Mouse (Mus musculus): Measurements from ENCODE around the gene Prpf38b. TPM values are rescaled to one million over a fixed set of nuclear protein-coding genes. Genes with fewer than 3 reads are reported as not detected.

Gene Prpf38b
- polyA plus RNA-seq, 1 experiment from 2014 or later = 47.6 TPM

DNA sequence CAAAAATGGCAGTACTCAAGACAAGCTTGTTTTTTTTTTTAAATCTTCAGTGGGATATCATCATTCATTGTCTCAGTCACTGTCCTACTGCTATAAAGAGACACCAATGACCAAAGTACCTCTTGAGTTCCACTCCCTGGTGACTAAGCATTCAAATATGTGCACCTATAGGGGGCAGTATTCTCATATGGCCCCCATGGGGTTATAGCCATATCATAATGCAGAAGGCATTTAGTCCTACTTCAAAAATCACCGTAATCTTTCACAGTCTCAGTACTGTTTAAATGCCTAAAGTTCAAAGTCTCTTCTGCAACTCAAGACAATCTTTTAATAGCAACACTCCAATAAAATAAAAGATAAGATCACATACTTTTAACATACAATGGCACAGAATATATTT lies 7.3 kb upstream of the Prpf38b start:
- Histone ChIP-seq H3K9me3 (replicated peaks; ENCODE audit: low read length) (no peaks in the 10 kb centered on the region), H3K27ac (no peak overlapping the region), H3K9ac (ENCODE audit: low read depth, low read length) (no peak overlapping the region), H3K36me3 (ENCODE audit: insufficient read depth, low read length) (no peaks in the 10 kb centered on the region), H3K27me3 (ENCODE audit: insufficient read depth, low read length) (no peaks in the 10 kb centered on the region), H3K4me2 (ENCODE audit: low read length) (no peak overlapping the region), H3K4me3 (replicated peaks; ENCODE audit: low read depth, low read length) (no peak overlapping the region), H3K4me1 (replicated peaks; ENCODE audit: insufficient read depth, low read length) (no peaks in the 10 kb centered on the region)
- ATAC-seq (replicated peaks; ENCODE audit: low FRiP score, low read depth) (no peak), DNase-seq (ENCODE audit: low spot score) (no peak)
- TF ChIP-seq CTCF (IDR thresholded peaks at IDR 0.05; ENCODE audit: low read depth) = no peak
- WGBS = 92% methylated on average over 1 of the region's 1 CpGs

- H3K27ac ChIP-seq = no peak overlapping the region
- DNase-seq (ENCODE audit: low spot score) (no peak), ATAC-seq (replicated peaks; ENCODE audit: low FRiP score, low read depth) (no peak)
- TF ChIP-seq CTCF (IDR thresholded peaks at IDR 0.05; ENCODE audit: low read depth) = no peak
- H3K9me3 ChIP-seq (replicated peaks; ENCODE audit: low read length) = no peaks in the 10 kb centered on the region
- H3K9ac ChIP-seq (ENCODE audit: low read depth, low read length) = no peak overlapping the region
- H3K27me3 ChIP-seq (ENCODE audit: insufficient read depth, low read length) = no peaks in the 10 kb centered on the region
- no peak overlapping the region for H3K4me2 ChIP-seq (ENCODE audit: low read length)
- no peak overlapping the region for H3K4me3 ChIP-seq (replicated peaks; ENCODE audit: low read depth, low read length)
- WGBS = 63% methylated on average over 3 of the region's 3 CpGs
- H3K4me1 ChIP-seq (replicated peaks; ENCODE audit: insufficient read depth, low read length) = no peaks in the 10 kb centered on the region
- no peaks in the 10 kb centered on the region for H3K36me3 ChIP-seq (ENCODE audit: insufficient read depth, low read length)
Measured at GRCm38 (mm10) chr3:108917986-108918385, 6.5 kb upstream of the Prpf38b start.

DNA sequence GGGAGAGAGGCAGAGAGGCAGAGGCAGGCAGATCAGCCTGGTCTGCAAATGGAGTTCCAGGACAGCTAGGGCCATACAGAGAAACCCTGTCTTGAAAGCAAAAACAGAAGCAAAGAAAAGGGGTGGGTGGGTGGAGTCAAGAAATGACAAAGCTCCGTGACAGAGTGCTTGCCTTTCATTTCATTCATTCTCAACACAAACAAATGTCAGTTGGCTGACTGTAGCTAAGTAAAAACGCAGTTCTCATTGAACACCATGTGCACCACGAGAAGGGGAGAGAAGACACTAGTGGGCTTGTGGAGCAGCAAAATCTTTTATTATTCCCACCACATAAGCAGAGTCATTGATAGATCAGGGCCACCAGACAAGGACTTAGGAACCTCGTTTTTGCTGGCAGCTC lies 5.3 kb upstream of the Prpf38b start:
- no peaks in the 10 kb centered on the region for H3K27me3 ChIP-seq (ENCODE audit: insufficient read depth, low read length)
- ATAC-seq (replicated peaks; ENCODE audit: low FRiP score, low read depth) = no peak

GRCm38 (mm10) chr3:108915999-108916398 lies 4.5 kb upstream of the Prpf38b start:
- Histone ChIP-seq H3K9ac (ENCODE audit: low read depth, low read length) (no peak overlapping the region), H3K36me3 (ENCODE audit: insufficient read depth, low read length) (no peaks in the 10 kb centered on the region), H3K4me3 (replicated peaks; ENCODE audit: low read depth, low read length) (no peak overlapping the region), H3K27me3 (ENCODE audit: insufficient read depth, low read length) (no peaks in the 10 kb centered on the region), H3K27ac (no peak overlapping the region), H3K4me1 (replicated peaks; ENCODE audit: insufficient read depth, low read length) (no peaks in the 10 kb centered on the region), H3K9me3 (replicated peaks; ENCODE audit: low read length) (no peaks in the 10 kb centered on the region), H3K4me2 (ENCODE audit: low read length) (no peak overlapping the region)
- no peak for TF ChIP-seq CTCF (IDR thresholded peaks at IDR 0.05; ENCODE audit: low read depth)
- ATAC-seq (replicated peaks; ENCODE audit: low FRiP score, low read depth) = no peak
- whole genome bisulfite sequencing = 88% methylated on average over 1 of the region's 1 CpGs
- no peak for DNase-seq (ENCODE audit: low spot score)

More for the DNA sequence above, 5.3 kb upstream of the Prpf38b start:
- H3K9me3 ChIP-seq (replicated peaks; ENCODE audit: low read length) = no peaks in the 10 kb centered on the region
- WGBS = 54% methylated on average over 4 of the region's 4 CpGs
- no peaks in the 10 kb centered on the region for H3K36me3 ChIP-seq (ENCODE audit: insufficient read depth, low read length)
- H3K27ac ChIP-seq = no peak overlapping the region
- H3K4me2 ChIP-seq (ENCODE audit: low read length) = no peak overlapping the region
- no peak for DNase-seq (ENCODE audit: low spot score)
- no peak overlapping the region for H3K9ac ChIP-seq (ENCODE audit: low read depth, low read length)
- no peaks in the 10 kb centered on the region for H3K4me1 ChIP-seq (replicated peaks; ENCODE audit: insufficient read depth, low read length)
- no peak overlapping the region for H3K4me3 ChIP-seq (replicated peaks; ENCODE audit: low read depth, low read length)
- TF ChIP-seq CTCF (IDR thresholded peaks at IDR 0.05; ENCODE audit: low read depth) = no peak

- ATAC-seq (replicated peaks; ENCODE audit: low FRiP score, low read depth) (peak; percentile 87), DNase-seq (ENCODE audit: low spot score) (peak; percentile 87)
- Histone ChIP-seq H3K9ac (ENCODE audit: low read depth, low read length) (peak overlapping the region; percentile 91), H3K27ac (peak overlapping the region; percentile 98), H3K4me3 (replicated peaks; ENCODE audit: low read depth, low read length) (peak overlapping the region; percentile 90), H3K9me3 (replicated peaks; ENCODE audit: low read length) (no peaks in the 10 kb centered on the region), H3K36me3 (ENCODE audit: insufficient read depth, low read length) (peaks cover 4% of the 10 kb centered on the region; the same call in 1 of the 2 replicates), H3K4me2 (ENCODE audit: low read length) (peak overlapping the region; percentile 79), H3K4me1 (replicated peaks; ENCODE audit: insufficient read depth, low read length) (peaks cover 5% of the 10 kb centered on the region; the same call in 1 of the 2 replicates), H3K27me3 (ENCODE audit: insufficient read depth, low read length) (no peaks in the 10 kb centered on the region)
- under 1% methylated on average over 43 of the region's 44 CpGs for WGBS
- peak; percentile 59; the same call in 1 of the 2 replicates for TF ChIP-seq CTCF (IDR thresholded peaks at IDR 0.05; ENCODE audit: low read depth)
Measured at GRCm38 (mm10) chr3:108911081-108911547, 413 bp downstream of the Prpf38b start.

DNA sequence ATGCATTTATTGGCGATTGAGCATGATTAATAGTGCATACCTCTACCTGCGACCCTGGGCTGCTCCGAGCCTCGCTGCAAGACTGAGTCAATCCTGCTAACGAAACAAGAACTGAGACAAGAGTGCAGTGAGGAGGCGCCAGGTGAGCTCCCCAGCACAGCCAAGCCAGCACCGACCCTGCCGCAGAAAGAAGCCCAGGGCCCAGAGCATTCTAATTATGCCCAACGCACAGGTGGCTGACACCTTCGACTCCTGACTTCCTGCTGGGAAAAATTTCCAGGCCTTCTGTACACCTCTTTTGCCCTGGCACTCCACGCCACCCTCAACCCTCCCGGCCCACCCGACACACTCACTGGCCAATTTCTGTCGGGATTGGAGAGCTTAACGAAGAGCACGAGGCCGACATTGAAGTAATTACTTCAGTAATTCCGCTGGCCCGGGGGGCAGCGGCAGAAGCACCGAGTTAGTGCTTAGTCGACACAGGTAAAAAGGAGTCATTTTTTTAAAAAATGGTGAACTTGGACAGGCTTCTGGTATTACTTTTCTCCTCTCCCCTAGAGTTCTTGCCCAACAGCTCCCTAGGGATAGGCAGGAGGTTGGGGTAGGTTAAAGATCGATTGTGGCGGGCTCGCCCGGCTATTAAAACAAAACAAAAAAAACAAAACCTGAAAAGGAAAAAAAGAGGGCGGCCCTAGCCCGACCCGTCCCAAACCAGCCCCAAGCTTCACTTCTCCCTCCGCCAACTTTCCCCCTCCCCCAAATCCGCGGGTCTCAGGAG lies 1.0 kb downstream of the Prpf38b start:
- Histone ChIP-seq H3K27ac (peak overlapping the region; percentile 98), H3K36me3 (ENCODE audit: insufficient read depth, low read length) (peaks cover 5% of the 10 kb centered on the region; the same call in 1 of the 2 replicates), H3K4me3 (replicated peaks; ENCODE audit: low read depth, low read length) (peak overlapping the region; percentile 90), H3K9ac (ENCODE audit: low read depth, low read length) (peak overlapping the region; percentile 91), H3K4me2 (ENCODE audit: low read length) (peak overlapping the region; percentile 79), H3K9me3 (replicated peaks; ENCODE audit: low read length) (no peaks in the 10 kb centered on the region), H3K27me3 (ENCODE audit: insufficient read depth, low read length) (no peaks in the 10 kb centered on the region), H3K4me1 (replicated peaks; ENCODE audit: insufficient read depth, low read length) (peaks cover 5% of the 10 kb centered on the region; the same call in 1 of the 2 replicates)
- DNase-seq (ENCODE audit: low spot score) (peak; percentile 15), ATAC-seq (replicated peaks; ENCODE audit: low FRiP score, low read depth) (no peak)
- under 1% methylated on average over 32 of the region's 32 CpGs for WGBS
- TF ChIP-seq CTCF (IDR thresholded peaks at IDR 0.05; ENCODE audit: low read depth) = no peak

All from kidney, postnatal 0 days (tissue).